Mouse (Mus musculus): ENCODE results near the gene Iqck.

- no peak for TF ChIP-seq CTCF (IDR thresholded peaks at IDR 0.05; ENCODE audit: low read depth)
- no peak for TF ChIP-seq EP300 (optimal IDR thresholded peaks at IDR 0.05)
These were observed 71.1 kb downstream of the Iqck start for GRCm38 (mm10) chr7:118926516-118927260.

Measured in stomach, postnatal 0 days (tissue).